15 mouse cellular contexts compared by ENCODE assay signal in genomic region chr16:90135580-90135979, GRCm38 (mm10). TPM values are rescaled to one million over a fixed set of nuclear protein-coding genes. Genes with fewer than 3 reads are reported as not detected.
DNase-seq lines count a peak whose midpoint lies in the region; TF ChIP-seq lines count a peak whose summit lies in the region.
"Had no signal": no experiment of that assay in that cellular context is flagged by ENCODE, and none has a peak within 500 bp of the region (broad histone marks: within the 10 kb centered on the region; RNA-seq: fewer than 3 reads in every experiment).

No protein-coding gene starts in this region.

- no peak overlapping the region for H3K4me3 ChIP-seq in left cerebral cortex, adult 2 months
- H3K4me3 ChIP-seq: embryonic facial prominence, embryonic 13.5 days; forebrain, embryonic 13.5 days; heart, embryonic 10.5 days; limb, embryonic 13.5 days had no signal

- no peak for DNase-seq in left cerebral cortex, adult 2 months (ENCODE audit: extremely low spot score in 1 of 2, low spot score in 2 of 2)
- DNase-seq in left cerebral cortex, adult 11 months (ENCODE audit: low spot score): no peak
- DNase-seq in thymus, postnatal 4 days: peak; percentile 41
- no peak for DNase-seq in thymus, adult 18-20 months
- no peak for DNase-seq in brain, embryonic 14.5 days (ENCODE audit: low read depth)
- DNase-seq in spleen, adult 18-20 months: no peak
- DNase-seq in gastrocnemius, postnatal 25 days: no peak
- DNase-seq: adrenal gland, postnatal 36 days; kidney, postnatal 14 days; lung, postnatal 4 days; retina, postnatal 1 day had no signal

- no peak overlapping the region for H3K27ac ChIP-seq in left cerebral cortex, adult 2 months
- H3K27ac ChIP-seq: embryonic facial prominence, embryonic 13.5 days; forebrain, embryonic 13.5 days; heart, embryonic 10.5 days; limb, embryonic 13.5 days had no signal

- TF ChIP-seq CTCF in left cerebral cortex, adult 2 months (IDR thresholded peaks at IDR 0.05): peak; percentile 31
- peak; percentile 22; the same call in 1 of the 2 replicates for TF ChIP-seq CTCF in brain, embryonic 14.5 days (IDR thresholded peaks at IDR 0.05; ENCODE audit: borderline replicate concordance, extremely low read depth, insufficient read depth, insufficient read length)

- intact Hi-C loops in left cerebral cortex, adult 2 months (cut with DNase I): no loop called here

- no peak for TF ChIP-seq POLR2A in brain, embryonic 14.5 days (IDR thresholded peaks at IDR 0.05; ENCODE audit: borderline replicate concordance, extremely low read depth, insufficient read depth, insufficient read length, poor library complexity, severe bottlenecking)

RNA-seq across cellular contexts. Expression of gene Tiam1, which starts 8.0 kb away (rescaled TPM):
- 100 to 1,000 TPM; 107 to 120 TPM for total RNA-seq in left cerebral cortex, adult 2 months (2021)
- 6.4 and 19.3 TPM in 2 replicates for polyA plus RNA-seq in brain, embryonic 14.5 days (2012; rRNA removed)
- 1 to 10 TPM; 4.4 to 5.3 TPM for total RNA-seq in gastrocnemius, postnatal 25 days (2021)

Comparison
In these comparisons a context has a peak if more than half of its experiments do, and no peak if none do; other contexts are left out.
1. RNA of gene Tiam1, which starts 8.0 kb away (total RNA-seq): 107 to 120 TPM in left cerebral cortex, adult 2 months; 4.4 to 5.3 TPM in gastrocnemius, postnatal 25 days; every median in the first group is over 10 times any median in the second.